Mouse (Mus musculus) cortical plate, adult 2 months (tissue): Measurements from ENCODE around the gene Mip.

ENCODE experiments used
- CTCF ChIP-seq: fragments of 200-500 bp; IDR thresholded peaks from 2 replicates; pipeline ENCODE4 v1.5.1; 2011; ENCODE audit warnings: mild to moderate bottlenecking, control low read depth, low read length; ENCODE audit not compliant: insufficient read depth; ENCODE audit errors: extremely low read depth
- POLR2A ChIP-seq: fragments of 200-500 bp; IDR thresholded peaks from 2 replicates; pipeline ENCODE4 v1.6.1; 2011; ENCODE audit warnings: mild to moderate bottlenecking, low read length, control low read depth; ENCODE audit not compliant: insufficient read depth; ENCODE audit errors: extremely low read depth

DNA sequence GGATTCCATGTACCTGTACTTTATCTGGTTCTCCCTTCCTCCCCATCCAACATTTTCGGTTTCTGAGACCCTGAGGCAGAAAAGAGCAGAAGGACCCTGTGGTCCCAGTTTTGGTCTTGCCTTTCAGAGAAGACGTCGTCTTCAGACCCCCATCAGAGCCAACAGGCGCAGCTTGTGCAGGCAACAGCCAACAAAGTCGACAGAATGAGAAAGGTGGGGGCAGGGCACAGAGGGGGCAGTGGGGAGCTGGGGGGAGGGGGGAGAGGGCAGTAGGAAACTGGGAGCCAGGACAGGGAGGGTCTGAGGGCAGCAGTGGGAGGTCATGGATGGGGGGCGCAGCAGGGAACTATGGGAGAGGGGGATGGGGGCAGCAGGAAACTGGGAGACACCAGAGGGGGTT lies 52.5 kb downstream of the Mip start:
- TF ChIP-seq POLR2A (no peak), CTCF (no peak)
